Mouse (Mus musculus): ENCODE data around the gene Atg3.

The Atg3 gene

GRCm38 (mm10) chr16:45204859-45205670 lies 46.5 kb downstream of the Atg3 start:
- DNase-seq, result no peak

GRCm38 (mm10) chr16:45222016-45222415 lies 63.4 kb downstream of the Atg3 start:
- DNase-seq, result no peak

- DNase-seq, result no peak
These were observed 64.2 kb downstream of the Atg3 start for GRCm38 (mm10) chr16:45222771-45223170.

- no peak for DNase-seq
These were observed 65.2 kb downstream of the Atg3 start, which contains the start of gene Btla for GRCm38 (mm10) chr16:45223648-45224388. Gene Btla (plus strand): TSS chr16:45224315.

DNA sequence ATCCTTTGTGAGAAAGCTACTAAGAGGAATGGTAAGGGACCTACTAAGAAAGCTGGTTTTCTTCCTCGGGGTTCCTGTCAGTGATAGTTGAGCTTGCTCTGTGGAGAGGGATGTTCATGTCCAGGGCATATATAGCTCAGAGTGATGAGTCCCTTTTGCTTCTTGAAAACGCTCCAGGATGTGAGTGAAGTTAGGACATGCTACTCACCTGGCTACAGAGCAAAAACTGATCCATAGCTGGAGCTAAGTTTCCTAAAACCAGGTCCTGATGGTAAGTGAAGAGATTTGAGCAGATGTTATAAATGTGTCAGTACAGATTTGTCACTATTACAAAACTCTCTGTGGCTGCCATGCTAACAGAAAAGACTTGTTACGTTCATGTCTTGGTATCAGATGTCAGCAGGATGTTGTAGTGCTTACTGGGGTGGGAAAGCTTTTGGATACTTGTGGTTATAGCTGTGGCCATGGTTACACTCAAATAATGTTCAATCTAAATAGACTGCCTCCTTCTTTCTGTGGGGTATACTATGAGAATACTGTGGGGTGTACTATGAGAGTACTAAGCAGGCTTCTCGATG lies 65.9 kb downstream of the Atg3 start:
- no peak for DNase-seq

GRCm38 (mm10) chr16:45227002-45227401 lies 68.4 kb downstream of the Atg3 start:
- no peak for DNase-seq

GRCm38 (mm10) chr16:45231296-45231695 lies 72.7 kb downstream of the Atg3 start:
- no peak for DNase-seq

- no peak for DNase-seq
These were observed 74.4 kb downstream of the Atg3 start for GRCm38 (mm10) chr16:45233007-45233406.
